Comparison of ENCODE assay signal across 20 mouse cellular contexts in the genomic region with DNA sequence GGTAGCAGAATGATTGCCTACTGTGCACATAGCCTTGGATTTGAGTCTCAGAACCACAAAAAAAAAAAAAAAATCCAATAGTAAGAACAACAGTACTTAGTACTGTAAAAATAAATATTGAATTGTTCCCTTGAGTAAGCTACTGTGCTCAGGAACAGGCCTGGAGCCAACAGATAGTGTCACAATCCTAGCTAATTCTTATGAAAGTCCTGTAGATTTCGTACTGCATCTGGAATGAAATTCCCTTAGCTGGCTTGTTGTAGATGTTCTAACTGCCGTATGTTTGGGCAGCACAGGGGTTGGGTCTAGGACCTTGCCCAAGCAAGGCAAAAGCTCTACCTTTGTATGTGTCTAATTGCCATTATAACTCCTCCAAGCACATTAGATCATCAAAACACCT. TPM values are rescaled to one million over a fixed set of nuclear protein-coding genes. Genes with fewer than 3 reads are reported as not detected.
DNase-seq lines count a peak whose midpoint lies in the region; ATAC-seq lines count a peak whose summit lies in the region.
"Had no signal": no experiment of that assay in that cellular context is flagged by ENCODE, and none has a peak within 500 bp of the region (broad histone marks: within the 10 kb centered on the region; RNA-seq: fewer than 3 reads in every experiment).

No protein-coding gene starts in this region.

- H3K9me3 ChIP-seq in embryonic facial prominence, embryonic 14.5 days (ENCODE audit: control insufficient read depth, low read length) = no peaks in the 10 kb centered on the region
- H3K9me3 ChIP-seq in embryonic facial prominence, embryonic 10.5 days = no peaks in the 10 kb centered on the region
- H3K9me3 ChIP-seq: hindbrain, embryonic 13.5 days; midbrain, embryonic 12.5 days; neural tube, embryonic 13.5 days had no signal

- H3K4me1 ChIP-seq in embryonic facial prominence, embryonic 14.5 days (ENCODE audit: control insufficient read depth, insufficient read depth, low read length) = peaks cover 7% of the 10 kb centered on the region; the same call in 1 of the 2 replicates
- H3K4me1 ChIP-seq in embryonic facial prominence, embryonic 10.5 days = no peaks in the 10 kb centered on the region
- H3K4me1 ChIP-seq: hindbrain, embryonic 13.5 days; midbrain, embryonic 12.5 days; neural tube, embryonic 13.5 days had no signal

- H3K36me3 ChIP-seq in embryonic facial prominence, embryonic 14.5 days (ENCODE audit: control insufficient read depth, insufficient read depth, low read length) = no peaks in the 10 kb centered on the region
- H3K36me3 ChIP-seq in embryonic facial prominence, embryonic 10.5 days (replicated peaks) = no peaks in the 10 kb centered on the region
- H3K36me3 ChIP-seq: hindbrain, embryonic 13.5 days; midbrain, embryonic 12.5 days; neural tube, embryonic 13.5 days had no signal

- ATAC-seq in embryonic facial prominence, embryonic 14.5 days (ENCODE audit: low read depth) = no peak
- ATAC-seq in granulocyte monocyte progenitor cell, adult 5-6 weeks (replicated peaks; ENCODE audit: poor library complexity, severe bottlenecking) = peak; percentile 37; the same call in 1 of the 2 replicates
- ATAC-seq: intestine, postnatal 0 days had no signal

- no peak for DNase-seq in embryonic facial prominence, embryonic 14.5 days (ENCODE audit: low spot score)
- no peak for DNase-seq in embryonic facial prominence, embryonic 10.5 days (ENCODE audit: low spot score)
- DNase-seq in adrenal gland, postnatal 10 days = peak; percentile 62
- peak; percentile 80 for DNase-seq in lung, postnatal 25 days (ENCODE audit: low spot score)
- no peak for DNase-seq in ovary, postnatal 14 days (ENCODE audit: low spot score)
- no peak for DNase-seq in embryo, embryonic 11 days
- DNase-seq in urinary bladder, adult 2 months (ENCODE audit: low spot score) = no peak
- DNase-seq: cerebellum, adult 11 months; cerebellum, postnatal 25 days; heart, postnatal 14 days; right cerebral cortex, postnatal 14 days had no signal

- no peak overlapping the region for H3K4me3 ChIP-seq in embryonic facial prominence, embryonic 14.5 days (ENCODE audit: low read depth, low read length)
- H3K4me3 ChIP-seq in embryonic facial prominence, embryonic 10.5 days = no peak overlapping the region
- H3K4me3 ChIP-seq: hindbrain, embryonic 13.5 days; layer of hippocampus, adult 2 months; midbrain, embryonic 12.5 days; neural tube, embryonic 13.5 days had no signal

- peak overlapping the region; percentile 58; the same call in 1 of the 2 replicates for H3K27ac ChIP-seq in embryonic facial prominence, embryonic 14.5 days (replicated peaks; ENCODE audit: low read depth, low read length)
- H3K27ac ChIP-seq in embryonic facial prominence, embryonic 10.5 days (replicated peaks) = no peak overlapping the region
- H3K27ac ChIP-seq: hindbrain, embryonic 13.5 days; kidney, postnatal 0 days; layer of hippocampus, adult 2 months; midbrain, embryonic 12.5 days; neural tube, embryonic 13.5 days had no signal

- H3K27me3 ChIP-seq in embryonic facial prominence, embryonic 14.5 days (replicated peaks; ENCODE audit: control insufficient read depth, insufficient read depth, low read length) = no peaks in the 10 kb centered on the region
- H3K27me3 ChIP-seq in embryonic facial prominence, embryonic 10.5 days (replicated peaks; ENCODE audit: low read depth, poor library complexity, severe bottlenecking) = no peaks in the 10 kb centered on the region
- H3K27me3 ChIP-seq: hindbrain, embryonic 13.5 days; midbrain, embryonic 12.5 days; neural tube, embryonic 13.5 days had no signal

- WGBS in embryonic facial prominence, embryonic 14.5 days = 77% methylated on average over 2 of the region's 2 CpGs
- 95% methylated on average over 2 of the region's 2 CpGs for WGBS in embryonic facial prominence, embryonic 10.5 days

- no peak overlapping the region for H3K9ac ChIP-seq in embryonic facial prominence, embryonic 14.5 days (ENCODE audit: low read depth, low read length)
- H3K9ac ChIP-seq: hindbrain, embryonic 13.5 days; midbrain, embryonic 12.5 days; neural tube, embryonic 13.5 days had no signal

- no peak overlapping the region for H3K4me2 ChIP-seq in embryonic facial prominence, embryonic 14.5 days (ENCODE audit: low read depth, low read length)
- H3K4me2 ChIP-seq: heart, embryonic 11.5 days; hindbrain, embryonic 13.5 days; liver, embryonic 11.5 days; midbrain, embryonic 12.5 days; neural tube, embryonic 13.5 days had no signal

RNA-seq across cellular contexts. Expression of gene Cds1, which starts 22.9 kb away (rescaled TPM):
- 9.0 and 10.2 TPM in 2 replicates for polyA plus RNA-seq in embryonic facial prominence, embryonic 14.5 days (2014; fragmentation: Nextera tagmentation; extraction: Ambion mirVana)
- polyA plus RNA-seq in embryonic facial prominence, embryonic 10.5 days (2016; fragmentation: Nextera tagmentation; extraction: Ambion mirVana) = 0.74 and 0.78 TPM in 2 replicates
- total RNA-seq in adrenal gland, postnatal 10 days (2021) = 10 to 100 TPM; 11.1 to 12.2 TPM
- total RNA-seq in granulocyte monocyte progenitor cell, adult 5-6 weeks (2014; fragmentation: Nextera tagmentation) = 7.9 and 13.3 TPM in 2 replicates
- 5.8 and 8.8 TPM in 2 replicates for total RNA-seq in granulocyte monocyte progenitor cell, adult 5-6 weeks (2017)
- 78.8 and 101 TPM in 2 replicates for polyA plus RNA-seq in urinary bladder, adult 2 months (2012; rRNA removed)

Comparison
In these comparisons a context has a peak if more than half of its experiments do, and no peak if none do; other contexts are left out.
1. DNase-seq: peak in adrenal gland, postnatal 10 days (single experiment) and lung, postnatal 25 days (single experiment); none in embryonic facial prominence, embryonic 14.5 days (single experiment), embryonic facial prominence, embryonic 10.5 days (single experiment), ovary, postnatal 14 days (single experiment), embryo, embryonic 11 days (single experiment) and urinary bladder, adult 2 months (single experiment).